Mouse (Mus musculus) gastrocnemius, adult 2 months (tissue): ENCODE data around the gene Chrm1. TPM values are rescaled to one million over a fixed set of nuclear protein-coding genes. Genes with fewer than 3 reads are reported as not detected.

Experiments
- DNase-seq: peaks from one replicate; pipeline ENCODE4 v3.0.0; 2022
- H3K27ac ChIP-seq: fragments of 200-600 bp; 2 replicates; pipeline ENCODE4 v1.8.1; 2022; ENCODE audit warnings: mild to moderate bottlenecking
- H3K4me3 ChIP-seq: fragments of 200-600 bp; 2 replicates; pipeline ENCODE4 v1.8.1; 2022; ENCODE audit warnings: mild to moderate bottlenecking, moderate library complexity
- CTCF ChIP-seq: fragments of 200-600 bp; IDR thresholded peaks from 2 replicates; pipeline ENCODE4 v1.8.1; 2022; ENCODE audit warnings: antibody characterized with exemption, mild to moderate bottlenecking, moderate library complexity
- intact Hi-C: fragments of 180-260 bp; cut with DNase I; formaldehyde crosslinking; loops from one replicate; pipeline ENCODE4 v1.15.1; 2025
- total RNA-seq, 2 experiments: library from RNA; stranded (reverse); gene quantifications; 2 replicates each; pipeline ENCODE4 v1.2.3; 2021

Chrm1 gene
- total RNA-seq, 2 experiments from 2014 or later, result not detected

GRCm38 (mm10) chr19:8699652-8700051 is 36.1 kb downstream of the Chrm1 start:
- intact Hi-C loops, result no loop called here

GRCm38 (mm10) chr19:8702458-8702857 is 38.9 kb downstream of the Chrm1 start:
- H3K4me3 ChIP-seq, result no peak overlapping the region
- H3K27ac ChIP-seq, result peak overlapping the region; percentile 55
- TF ChIP-seq CTCF, result no peak
- peak; percentile 45 for DNase-seq
- intact Hi-C loops, result no loop called here

More at GRCm38 (mm10) chr19:8699652-8700051, 36.1 kb downstream of the Chrm1 start:
- no peak for TF ChIP-seq CTCF
- H3K27ac ChIP-seq, result no peak overlapping the region
- no peak overlapping the region for H3K4me3 ChIP-seq
- DNase-seq, result no peak

- H3K27ac ChIP-seq, result no peak overlapping the region
- intact Hi-C loops, result no loop called here
- no peak for DNase-seq
- no peak overlapping the region for H3K4me3 ChIP-seq
- TF ChIP-seq CTCF, result no peak
These were observed 40.0 kb downstream of the Chrm1 start for GRCm38 (mm10) chr19:8703571-8703970.

GRCm38 (mm10) chr19:8705026-8705708 is 41.6 kb downstream of the Chrm1 start:
- Histone ChIP-seq H3K4me3 (no peak overlapping the region), H3K27ac (no peak overlapping the region)
- intact Hi-C loops, result no loop called here
- TF ChIP-seq CTCF, result no peak
- no peak for DNase-seq

- intact Hi-C loops, result no loop called here
- Histone ChIP-seq H3K4me3 (no peak overlapping the region), H3K27ac (no peak overlapping the region)
- no peak for DNase-seq
- no peak for TF ChIP-seq CTCF
These were observed 42.6 kb downstream of the Chrm1 start for GRCm38 (mm10) chr19:8706132-8706667.

- intact Hi-C loops, result no loop called here
- no peak for DNase-seq
- no peak overlapping the region for H3K4me3 ChIP-seq
- TF ChIP-seq CTCF, result no peak
- H3K27ac ChIP-seq, result no peak overlapping the region
These were observed 43.3 kb downstream of the Chrm1 start for GRCm38 (mm10) chr19:8706930-8707329.

- Histone ChIP-seq H3K4me3 (no peak overlapping the region), H3K27ac (no peak overlapping the region)
- TF ChIP-seq CTCF, result no peak
- no peak for DNase-seq
- intact Hi-C loops, result no loop called here
These were observed 45.4 kb downstream of the Chrm1 start for GRCm38 (mm10) chr19:8708954-8709353.

DNA sequence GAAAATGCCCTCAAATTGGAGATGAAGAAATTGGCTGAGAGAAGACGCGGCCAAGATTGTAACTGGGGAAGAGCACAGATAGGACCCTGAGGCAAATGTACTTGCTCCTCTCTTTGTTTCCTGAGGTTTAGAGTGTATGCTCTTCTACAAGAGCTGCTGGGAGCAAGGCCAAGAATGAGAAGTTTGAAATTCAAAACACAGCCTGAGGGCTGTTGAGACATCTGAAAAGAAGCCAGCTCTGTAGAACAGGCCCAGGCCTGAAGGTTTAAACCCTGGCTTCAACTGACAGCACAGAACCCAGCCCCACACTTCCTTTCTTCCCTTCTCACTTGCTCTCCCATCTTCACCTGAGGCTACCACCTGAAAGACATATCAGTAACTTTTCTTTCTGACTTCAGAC is 46.5 kb downstream of the Chrm1 start:
- Histone ChIP-seq H3K27ac (no peak overlapping the region), H3K4me3 (no peak overlapping the region)
- TF ChIP-seq CTCF, result no peak
- no peak for DNase-seq
- intact Hi-C loops, result loop anchor here (5.0 to 10.0 kb wide), 2 partner anchors 395 to 427 kb away; partner anchors contain the start of gene Asrgl1

- intact Hi-C loops, result loop anchor here (5.0 to 10.0 kb wide), 2 partner anchors 393 to 426 kb away; partner anchors contain the start of gene Asrgl1
- Histone ChIP-seq H3K4me3 (peak overlapping the region; percentile 98), H3K27ac (peak overlapping the region; percentile 96)
- no peak for TF ChIP-seq CTCF
- no peak for DNase-seq
These were observed 47.9 kb downstream of the Chrm1 start for GRCm38 (mm10) chr19:8711506-8711905.

DNA sequence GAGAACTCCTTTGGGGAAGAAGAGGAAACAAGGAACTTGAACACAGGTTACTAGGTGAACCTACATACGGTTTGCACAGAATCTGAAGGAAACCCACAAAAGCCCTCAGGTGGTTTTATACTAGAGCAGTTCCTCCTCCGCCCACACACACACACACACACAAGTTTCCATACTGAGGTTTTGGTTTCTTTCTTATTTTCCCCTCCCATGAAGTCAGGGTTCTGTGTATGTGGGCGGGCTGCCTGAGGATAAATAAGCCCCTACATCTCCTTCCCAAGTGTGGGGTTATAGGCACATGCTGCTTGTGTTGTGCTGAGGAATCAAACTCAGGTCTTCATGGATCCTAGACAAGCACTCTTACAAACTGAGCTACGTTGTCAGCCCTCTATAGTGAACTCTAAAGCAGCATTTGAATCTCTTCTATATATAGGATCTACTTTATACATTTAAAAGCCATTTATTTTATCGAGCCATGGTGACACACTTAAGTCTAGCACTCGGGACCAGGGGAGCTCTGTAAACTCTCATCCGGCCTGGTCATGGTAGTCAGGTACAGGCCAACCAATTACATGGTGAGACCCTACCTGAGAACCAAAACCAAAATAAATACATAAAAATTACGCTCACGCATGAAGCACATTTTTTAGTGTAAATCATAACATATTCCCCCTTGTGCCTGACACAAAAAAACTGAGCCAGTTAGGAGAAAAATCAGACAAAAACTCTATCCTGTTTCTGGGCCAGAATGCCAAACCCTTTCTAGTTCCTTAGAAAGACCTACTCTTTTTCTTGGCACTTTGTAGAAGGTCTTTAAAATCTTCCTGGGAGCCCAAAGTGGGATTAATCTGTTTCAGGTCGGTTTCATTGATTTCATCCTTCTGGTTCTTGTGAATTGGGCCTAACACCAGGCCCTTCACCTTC is 48.6 kb downstream of the Chrm1 start:
- DNase-seq, result no peak
- Histone ChIP-seq H3K4me3 (peak overlapping the region; percentile 98), H3K27ac (peak overlapping the region; percentile 96)
- TF ChIP-seq CTCF, result no peak
- intact Hi-C loops, result loop anchor here (5.0 to 10.0 kb wide), 2 partner anchors 393 to 425 kb away; partner anchors contain the start of gene Asrgl1

DNA sequence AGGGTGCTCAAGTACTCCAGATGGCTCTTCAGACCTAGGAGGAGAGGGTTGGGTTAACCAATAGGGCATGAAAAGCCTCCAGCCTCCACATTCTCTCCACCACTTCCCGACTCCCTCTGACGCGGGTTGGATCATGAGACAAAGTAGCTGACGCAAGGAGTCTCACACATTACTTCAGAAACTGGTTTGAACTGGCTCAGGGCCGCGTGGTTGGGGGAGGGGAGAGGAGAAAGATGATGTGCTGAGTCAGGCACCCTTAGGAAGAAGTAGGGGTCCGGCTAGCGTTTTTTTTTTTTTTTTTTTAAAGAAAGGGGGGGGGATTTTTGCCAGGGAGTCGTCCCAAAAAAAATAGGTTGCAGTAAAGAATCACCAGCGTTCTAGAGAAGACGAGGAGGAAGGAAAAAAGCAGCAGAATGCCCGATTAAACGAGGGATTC is 49.3 kb downstream of the Chrm1 start:
- intact Hi-C loops, result loop anchor here (5.0 to 10.0 kb wide), 2 partner anchors 392 to 424 kb away; partner anchors contain the start of gene Asrgl1
- DNase-seq, result peak; percentile 66
- Histone ChIP-seq H3K27ac (peak overlapping the region; percentile 96), H3K4me3 (peak overlapping the region; percentile 98)
- TF ChIP-seq CTCF, result no peak

- TF ChIP-seq CTCF, result peak; percentile 88
- intact Hi-C loops, result loop anchor here (5.0 to 10.0 kb wide), 2 partner anchors 391 to 424 kb away; partner anchors contain the start of gene Asrgl1
- Histone ChIP-seq H3K4me3 (peak overlapping the region; percentile 98), H3K27ac (peak overlapping the region; percentile 96)
- peak; percentile 95 for DNase-seq
These were observed 49.9 kb downstream of the Chrm1 start for GRCm38 (mm10) chr19:8713306-8713996.
